In genomic region chr2:33220246-33220645, GRCm38 (mm10) we compare ENCODE assay signal across 8 mouse cellular contexts. TPM values are rescaled to one million over a fixed set of nuclear protein-coding genes. Genes with fewer than 3 reads are reported as not detected.
DNase-seq lines count a peak whose midpoint lies in the region; ATAC-seq lines count a peak whose summit lies in the region.
"Had no signal": no experiment of that assay in that cellular context is flagged by ENCODE, and none has a peak within 500 bp of the region (broad histone marks: within the 10 kb centered on the region; RNA-seq: fewer than 3 reads in every experiment).

No protein-coding gene starts in this region.

- peaks cover 57% of the 10 kb centered on the region for H3K4me1 ChIP-seq in hindbrain, embryonic 10.5 days (replicated peaks)
- H3K4me1 ChIP-seq in hindbrain, embryonic 12.5 days = peaks cover 51% of the 10 kb centered on the region
- H3K4me1 ChIP-seq in neural tube, embryonic 13.5 days (replicated peaks) = peaks cover 67% of the 10 kb centered on the region

- H3K36me3 ChIP-seq in hindbrain, embryonic 10.5 days = peaks cover 40% of the 10 kb centered on the region
- 0 out of 2 replicates have a peak, but pooled peaks cover 19% of the 10 kb centered on the region for H3K36me3 ChIP-seq in hindbrain, embryonic 12.5 days
- peaks cover 5% of the 10 kb centered on the region; the same call in 1 of the 2 replicates for H3K36me3 ChIP-seq in neural tube, embryonic 13.5 days

- H3K4me2 ChIP-seq in hindbrain, embryonic 12.5 days (replicated peaks) = no peak overlapping the region
- H3K4me2 ChIP-seq in neural tube, embryonic 13.5 days = no peak overlapping the region

- 83% methylated on average over 6 of the region's 6 CpGs for WGBS in hindbrain, embryonic 10.5 days
- 76% methylated on average over 6 of the region's 6 CpGs for WGBS in hindbrain, embryonic 12.5 days
- 80% methylated on average over 6 of the region's 6 CpGs for WGBS in neural tube, embryonic 13.5 days

- no peak overlapping the region for H3K9ac ChIP-seq in hindbrain, embryonic 12.5 days
- no peak overlapping the region for H3K9ac ChIP-seq in neural tube, embryonic 13.5 days

- no peaks in the 10 kb centered on the region for H3K27me3 ChIP-seq in hindbrain, embryonic 10.5 days (ENCODE audit: insufficient read depth, poor library complexity, severe bottlenecking)
- H3K27me3 ChIP-seq in hindbrain, embryonic 12.5 days = no peaks in the 10 kb centered on the region
- no peaks in the 10 kb centered on the region for H3K27me3 ChIP-seq in neural tube, embryonic 13.5 days

- no peaks in the 10 kb centered on the region for H3K9me3 ChIP-seq in hindbrain, embryonic 10.5 days
- H3K9me3 ChIP-seq in hindbrain, embryonic 12.5 days (replicated peaks) = no peaks in the 10 kb centered on the region
- H3K9me3 ChIP-seq in neural tube, embryonic 13.5 days = no peaks in the 10 kb centered on the region

- no peak overlapping the region for H3K4me3 ChIP-seq in hindbrain, embryonic 10.5 days
- H3K4me3 ChIP-seq in hindbrain, embryonic 12.5 days = no peak overlapping the region
- no peak overlapping the region for H3K4me3 ChIP-seq in neural tube, embryonic 13.5 days

- DNase-seq in hindbrain, embryonic 10.5 days (ENCODE audit: low spot score) = no peak
- DNase-seq in neural tube, embryonic 10.5 days (ENCODE audit: extremely low spot score, low spot score) = no peak
- peak; percentile 39 to 46 for DNase-seq in gastrocnemius, postnatal 36 days
- no peak for DNase-seq in Muller cell, postnatal 12 days (ENCODE audit: inconsistent ontology term)
- DNase-seq in cerebellum, postnatal 4 days (ENCODE audit: low spot score in 2 of 2) = no peak

- intact Hi-C loops in gastrocnemius, postnatal 36 days (cut with DNase I) = no loop called here

- ATAC-seq in hindbrain, embryonic 12.5 days (ENCODE audit: low FRiP score) = no peak
- ATAC-seq in neural tube, embryonic 13.5 days (ENCODE audit: low read depth) = no peak
- ATAC-seq: activated CD4-positive, CD25-positive, alpha-beta regulatory T cell, adult 4 months had no signal

- H3K27ac ChIP-seq in hindbrain, embryonic 10.5 days = 0 out of 2 replicates have a peak overlapping the region, but pooled peaks have one; percentile 25
- H3K27ac ChIP-seq in hindbrain, embryonic 12.5 days = no peak overlapping the region
- peak overlapping the region; percentile 33; the same call in 1 of the 2 replicates for H3K27ac ChIP-seq in neural tube, embryonic 13.5 days (replicated peaks)

RNA-seq across cellular contexts. Expression of gene Angptl2, which starts 4.4 kb away (rescaled TPM):
- polyA plus RNA-seq in hindbrain, embryonic 10.5 days (2016; fragmentation: Nextera tagmentation; extraction: Ambion mirVana) = 26.0 and 26.7 TPM in 2 replicates
- polyA plus RNA-seq in hindbrain, embryonic 12.5 days (2016; fragmentation: Nextera tagmentation; extraction: Ambion mirVana) = 32.8 and 35.4 TPM in 2 replicates
- polyA plus RNA-seq in neural tube, embryonic 13.5 days (2015; fragmentation: Nextera tagmentation; extraction: Ambion mirVana) = 18.2 and 18.9 TPM in 2 replicates
- 10 to 100 TPM; 44.0 to 49.7 TPM for total RNA-seq in gastrocnemius, postnatal 36 days (2021)

Comparison
In these comparisons a context has a peak if more than half of its experiments do, and no peak if none do; other contexts are left out.
1. DNase-seq: peak in gastrocnemius, postnatal 36 days (2 of 2); none in hindbrain, embryonic 10.5 days (single experiment), neural tube, embryonic 10.5 days (single experiment), Muller cell, postnatal 12 days (single experiment) and cerebellum, postnatal 4 days (0 of 2).